Mouse (Mus musculus) mammary gland, adult 2 months (tissue): Measurements from ENCODE around the gene Krt86. TPM values are rescaled to one million over a fixed set of nuclear protein-coding genes. Genes with fewer than 3 reads are reported as not detected.

Experiments used
- polyA plus RNA-seq: library from polyadenylated mRNA; depleted of rRNA; stranded (reverse); fragments of >200 nt; gene quantifications from 2 replicates; pipeline ENCODE4 v1.2.3, GENCODE M21; 2012; ENCODE audit warnings: low replicate concordance; rRNA removed

The Krt86 gene
- not detected in 2 replicates for polyA plus RNA-seq

DNA sequence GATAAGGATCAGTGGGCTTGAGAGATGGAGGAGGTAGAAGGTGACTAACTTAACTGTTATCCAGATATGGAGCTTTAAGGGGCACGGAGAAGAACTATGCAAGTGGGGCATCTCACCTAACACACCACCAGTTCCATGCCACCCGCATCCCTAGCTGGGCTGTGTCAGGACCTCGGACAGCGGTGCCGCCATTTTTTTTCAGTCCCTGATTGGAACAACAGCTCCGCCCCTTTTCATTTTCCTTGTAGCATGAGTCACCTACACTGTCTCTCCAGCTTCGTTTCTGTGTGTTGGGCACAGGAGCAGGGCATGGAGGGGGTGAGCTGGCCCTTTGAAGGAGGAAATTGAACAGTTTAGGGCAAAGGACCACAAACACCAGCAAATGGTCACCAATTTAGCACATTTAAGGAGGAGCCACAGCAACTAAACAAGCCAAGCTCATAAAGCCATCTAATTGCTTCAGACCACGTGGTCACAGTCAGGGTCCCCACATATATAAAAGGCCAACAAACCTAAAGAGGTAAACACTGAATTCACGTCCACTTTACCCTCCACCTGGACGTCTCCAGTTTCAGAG, at the start of gene Krt86:
Gene Krt86, plus strand, starts transcription at position 527 of the 577 bp plus-strand sequence.

GRCm38 (mm10) chr15:101438555-101438954, 34.7 kb upstream of the Krt86 start, which contains the start of gene Krt87:
Krt87 (minus strand) TSS chr15:101438804.

DNA sequence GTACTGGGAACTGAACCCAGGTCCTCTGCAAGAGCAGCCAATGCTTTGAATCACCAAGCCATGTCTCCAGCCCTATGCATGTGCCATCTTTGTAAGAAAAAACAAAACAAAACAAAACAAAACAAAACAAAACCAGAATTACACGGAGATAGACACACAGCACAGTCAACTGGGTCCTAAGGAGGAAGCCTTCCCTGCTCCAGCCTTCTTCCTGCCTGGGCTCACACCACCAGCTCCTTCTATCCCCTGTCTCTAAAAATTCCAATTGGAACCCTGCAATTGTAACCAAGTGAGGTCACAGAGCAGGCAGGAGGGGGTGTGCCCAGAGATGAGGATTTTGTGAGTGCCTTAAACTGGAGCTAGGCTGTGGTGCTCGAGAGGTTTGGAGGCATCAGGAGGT, 25.8 kb upstream of the Krt86 start, which contains the start of gene Krt88:
Gene Krt88, plus strand, starts transcription at position 301 of the 400 bp plus-strand sequence.

GRCm38 (mm10) chr15:101463651-101464050, 9.6 kb upstream of the Krt86 start, which contains the start of gene Krt81:
Krt81 (minus strand) TSS chr15:101463751.

DNA sequence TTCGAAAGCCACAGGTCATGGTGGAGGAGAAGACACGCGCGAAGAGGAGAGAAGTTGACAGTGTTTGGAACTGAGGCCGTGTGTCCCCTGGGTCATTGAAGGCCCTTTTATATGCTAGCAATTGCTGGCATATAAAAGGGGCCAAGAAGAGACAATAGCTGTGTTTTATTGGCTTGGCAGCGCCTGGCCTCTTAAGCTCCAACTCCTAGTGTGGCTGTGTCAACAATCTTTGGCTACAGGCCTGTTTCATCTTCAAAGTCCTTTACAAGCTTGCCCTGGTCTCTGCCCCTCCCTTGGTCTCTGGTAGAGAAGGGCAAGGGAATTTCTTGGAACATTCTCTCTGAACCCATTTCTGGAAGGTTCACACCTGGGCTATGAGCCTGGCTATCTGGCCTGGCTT, 18.2 kb downstream of the Krt86 start, which contains the start of gene Krt83:
Gene Krt83, minus strand, starts transcription at position 82 of the 400 bp plus-strand sequence.

GRCm38 (mm10) chr15:101517161-101517560, 43.9 kb downstream of the Krt86 start, which contains the start of gene Gm49425:
Gm49425 (minus strand) TSS chr15:101517261.

Other genes starting within 250 kb of the Krt86 start
- 7.8 and 21.9 TPM in 2 replicates for gene Grasp, start 249.3 kb upstream of the Krt86 start, polyA plus RNA-seq
- gene Nr4a1, start 219.2 kb upstream of the Krt86 start, polyA plus RNA-seq = 28.9 and 38.2 TPM in 2 replicates
- gene Atg101, start 189.2 kb upstream of the Krt86 start, polyA plus RNA-seq = 29.3 and 31.4 TPM in 2 replicates
- 0.62 and 0.76 TPM in 2 replicates for gene 6030408B16Rik, start 180.3 kb upstream of the Krt86 start, polyA plus RNA-seq
- gene Krt80, start 103.3 kb upstream of the Krt86 start, polyA plus RNA-seq = 8.3 and 21.5 TPM in 2 replicates
- gene Krt7, start 62.4 kb upstream of the Krt86 start, polyA plus RNA-seq = 34.4 and 55.3 TPM in 2 replicates
- 0.31 and 0.45 TPM in 2 replicates for gene Krt87, start 34.7 kb upstream of the Krt86 start, polyA plus RNA-seq
- not detected in 2 replicates for gene Krt88, start 25.7 kb upstream of the Krt86 start, polyA plus RNA-seq
- not detected in 2 replicates for gene Krt81, start 9.7 kb upstream of the Krt86 start, polyA plus RNA-seq
- gene Krt83, start 18.0 kb downstream of the Krt86 start, polyA plus RNA-seq = 0.11 and 0.35 TPM in 2 replicates
- not detected in 2 replicates for gene Gm49425, start 43.8 kb downstream of the Krt86 start, polyA plus RNA-seq
- gene Krt84, start 59.3 kb downstream of the Krt86 start, polyA plus RNA-seq = 0.05 TPM in 1 of 2 replicates, not detected in the other
- not detected in 2 replicates for gene Krt82, start 77.2 kb downstream of the Krt86 start, polyA plus RNA-seq
- not detected in 2 replicates for gene Krt90, start 89.5 kb downstream of the Krt86 start, polyA plus RNA-seq
- gene Krt75, start 100.4 kb downstream of the Krt86 start, polyA plus RNA-seq = 0.91 TPM in 1 of 2 replicates, not detected in the other
- not detected in 2 replicates for gene Gm5414, start 154.7 kb downstream of the Krt86 start, polyA plus RNA-seq
- not detected in 2 replicates for gene Gm5478, start 173.9 kb downstream of the Krt86 start, polyA plus RNA-seq
- not detected in 2 replicates for gene Krt6b, start 206.8 kb downstream of the Krt86 start, polyA plus RNA-seq
- 0.92 and 5.4 TPM in 2 replicates for gene Krt6a, start 220.8 kb downstream of the Krt86 start, polyA plus RNA-seq
- gene Krt5, start 239.4 kb downstream of the Krt86 start, polyA plus RNA-seq = 44.7 and 80.1 TPM in 2 replicates